Mouse (Mus musculus): ENCODE measurements around the gene Rbm5.

- no peak for TF ChIP-seq CTCF (IDR thresholded peaks at IDR 0.05; ENCODE audit: control insufficient read depth, insufficient read depth, low read length)
- no peak for TF ChIP-seq POLR2A (IDR thresholded peaks at IDR 0.05; ENCODE audit: borderline replicate concordance, control insufficient read depth, low read depth, low read length)
These were observed 41.1 kb downstream of the Rbm5 start for GRCm38 (mm10) chr9:107729709-107730108.

Data from bone marrow, adult 2 months (tissue).